Mouse (Mus musculus) MEL (cell line): ENCODE results near the gene Gorab. TPM values are rescaled to one million over a fixed set of nuclear protein-coding genes. Genes with fewer than 3 reads are reported as not detected.

Experiments used
- DNase-seq: peaks from one replicate; pipeline ENCODE4 v3.0.0; 2011; ENCODE audit warnings: low read depth, low spot score
- H3K27ac ChIP-seq: 2 replicates; pipeline ENCODE4 v1.5.1; 2012; ENCODE audit warnings: low read depth, mild to moderate bottlenecking, control low read depth, low read length, moderate library complexity; ENCODE audit not compliant: control insufficient read depth
- H3K27me3 ChIP-seq, 2 experiments: fragments of 150-350 bp in 1 of 2; sonication (generic) in 1 of 2; 2 replicates each; pipeline ENCODE4 v1.6.1; 2012; ENCODE audit warnings: low read length in 2 of 2, mild to moderate bottlenecking in 2 of 2, improper control_type of control experiment in 1 of 2, moderate library complexity in 1 of 2; ENCODE audit not compliant: insufficient read depth in 2 of 2, control insufficient read depth in 1 of 2
- H3K36me3 ChIP-seq, 2 experiments: 2 replicates each; pipeline ENCODE4 v1.6.1; 2012 to 2014; ENCODE audit warnings: low read length in 2 of 2, improper control_type of control experiment in 1 of 2, inconsistent platforms in 1 of 2, mild to moderate bottlenecking in 1 of 2; ENCODE audit not compliant: insufficient read depth in 2 of 2, control insufficient read depth in 1 of 2
- H3K4me1 ChIP-seq, 2 experiments: fragments of 150-350 bp in 1 of 2; sonication (generic) in 1 of 2; 2 replicates each; pipeline ENCODE4 v1.6.1; 2012; ENCODE audit warnings: low read length in 2 of 2, improper control_type of control experiment in 1 of 2, mild to moderate bottlenecking in 1 of 2; ENCODE audit not compliant: insufficient read depth in 2 of 2, control insufficient read depth in 1 of 2
- H3K4me3 ChIP-seq, 2 experiments: fragments of 150-350 bp in 1 of 2; sonication (generic) in 1 of 2; 2 replicates each; pipeline ENCODE4 v1.5.1; 2012; ENCODE audit warnings: low read depth in 2 of 2, low read length in 2 of 2, mild to moderate bottlenecking in 2 of 2, moderate library complexity in 2 of 2, control low read depth in 1 of 2, improper control_type of control experiment in 1 of 2; ENCODE audit not compliant: control insufficient read depth in 1 of 2, insufficient read depth in 1 of 2
- H3K79me2 ChIP-seq: 2 replicates; pipeline ENCODE4 v1.6.1; 2012; ENCODE audit warnings: mild to moderate bottlenecking, low read length, moderate library complexity; ENCODE audit not compliant: control insufficient read depth, poor library complexity, insufficient read depth
- H3K9ac ChIP-seq: 2 replicates; pipeline ENCODE4 v1.6.1; 2012; ENCODE audit warnings: low read depth, mild to moderate bottlenecking, control low read depth, low read length, moderate library complexity; ENCODE audit not compliant: control insufficient read depth, poor library complexity, severe bottlenecking
- H3K9me3 ChIP-seq: fragments of 150-350 bp; sonication (generic); replicated peaks from 2 replicates; pipeline ENCODE4 v1.6.1; 2012; ENCODE audit warnings: mild to moderate bottlenecking, low read length, improper control_type of control experiment, moderate library complexity; ENCODE audit not compliant: insufficient read depth
- BHLHE40 ChIP-seq: IDR thresholded peaks from 2 replicates; pipeline ENCODE4 v1.6.1; 2012; ENCODE audit warnings: low read depth, mild to moderate bottlenecking, inconsistent platforms, low read length, improper control_type of control experiment, borderline replicate concordance
- CHD1 ChIP-seq: IDR thresholded peaks from 2 replicates; pipeline ENCODE4 v1.6.1; 2012; ENCODE audit warnings: low read depth, mild to moderate bottlenecking, inconsistent platforms, low read length, improper control_type of control experiment
- CHD2 ChIP-seq: IDR thresholded peaks from 2 replicates; pipeline ENCODE4 v1.6.1; 2011; ENCODE audit warnings: low read length, improper control_type of control experiment
- CTCF ChIP-seq, 3 experiments: IDR thresholded peaks in 2 of 3; conservative IDR thresholded peaks in 1 of 3; 2 replicates each; pipeline ENCODE4 v1.5.1; 2011 to 2012; ENCODE audit warnings: low read length in 3 of 3, low read depth in 2 of 3, mild to moderate bottlenecking in 2 of 3, improper control_type of control experiment in 1 of 3, inconsistent platforms in 1 of 3, mixed read lengths in 1 of 3, moderate library complexity in 1 of 3; ENCODE audit not compliant: control insufficient read depth in 1 of 3, insufficient read depth in 1 of 3, poor library complexity in 1 of 3, severe bottlenecking in 1 of 3
- E2F4 ChIP-seq: IDR thresholded peaks from 2 replicates; pipeline ENCODE4 v1.6.1; 2011; ENCODE audit warnings: low read depth, low read length, improper control_type of control experiment, borderline replicate concordance
- EP300 ChIP-seq, 2 experiments: IDR thresholded peaks; 2 replicates each; pipeline ENCODE4 v1.6.1; 2011; ENCODE audit warnings: improper control_type of control experiment in 2 of 2, low read length in 2 of 2, low read depth in 1 of 2, mild to moderate bottlenecking in 1 of 2
- ETS1 ChIP-seq: IDR thresholded peaks from 2 replicates; pipeline ENCODE4 v1.6.1; 2012; ENCODE audit warnings: low read depth, mild to moderate bottlenecking, inconsistent platforms, low read length, improper control_type of control experiment, moderate library complexity
- GABPA ChIP-seq: IDR thresholded peaks from 2 replicates; pipeline ENCODE4 v1.6.1; 2012; ENCODE audit warnings: low read depth, mild to moderate bottlenecking, inconsistent platforms, low read length, improper control_type of control experiment, moderate library complexity
- GATA1 ChIP-seq: IDR thresholded peaks from 2 replicates; pipeline ENCODE4 v1.6.1; 2011; ENCODE audit warnings: low read depth, low read length, improper control_type of control experiment
- JUND ChIP-seq: IDR thresholded peaks from 2 replicates; pipeline ENCODE4 v1.6.1; 2011; ENCODE audit warnings: low read depth, mild to moderate bottlenecking, improper control_type of control experiment, low read length
- MAX ChIP-seq: IDR thresholded peaks from 2 replicates; pipeline ENCODE4 v1.6.1; 2011; ENCODE audit warnings: low read length, improper control_type of control experiment
- MEF2A ChIP-seq: IDR thresholded peaks from 2 replicates; pipeline ENCODE4 v1.6.1; 2014; ENCODE audit warnings: low read depth, mild to moderate bottlenecking, inconsistent platforms, low read length, improper control_type of control experiment; ENCODE audit not compliant: poor library complexity, insufficient replicate concordance, severe bottlenecking; ENCODE audit errors: extremely low read depth
- MXI1 ChIP-seq: IDR thresholded peaks from 2 replicates; pipeline ENCODE4 v1.6.1; 2011; ENCODE audit warnings: mild to moderate bottlenecking, low read depth, low read length, improper control_type of control experiment
- MYC ChIP-seq: IDR thresholded peaks from 2 replicates; pipeline ENCODE4 v1.6.1; 2011; ENCODE audit warnings: low read depth, mild to moderate bottlenecking, low read length, improper control_type of control experiment, moderate library complexity
- NELFE ChIP-seq: IDR thresholded peaks from 2 replicates; pipeline ENCODE4 v1.6.1; 2011; ENCODE audit warnings: low read depth, low read length, improper control_type of control experiment
- POLR2AphosphoS2 ChIP-seq: IDR thresholded peaks from 2 replicates; pipeline ENCODE4 v1.6.1; 2011; ENCODE audit warnings: low read length, improper control_type of control experiment
- RAD21 ChIP-seq: IDR thresholded peaks from 2 replicates; pipeline ENCODE4 v1.6.1; 2011; ENCODE audit warnings: mild to moderate bottlenecking, low read depth, low read length, improper control_type of control experiment
- SIN3A ChIP-seq: IDR thresholded peaks from 2 replicates; pipeline ENCODE4 v1.6.1; 2012; ENCODE audit warnings: low read length, improper control_type of control experiment, inconsistent platforms
- SMC3 ChIP-seq: IDR thresholded peaks from 2 replicates; pipeline ENCODE4 v1.6.1; 2011; ENCODE audit warnings: low read depth, low read length, improper control_type of control experiment
- TAL1 ChIP-seq: IDR thresholded peaks from 2 replicates; pipeline ENCODE4 v1.6.1; 2012; ENCODE audit warnings: mild to moderate bottlenecking, inconsistent platforms, low read length, moderate library complexity, mixed read lengths
- TBP ChIP-seq: IDR thresholded peaks from 2 replicates; pipeline ENCODE4 v1.8.0; 2011; ENCODE audit warnings: low read depth, low read length, improper control_type of control experiment
- TCF12 ChIP-seq: IDR thresholded peaks from 2 replicates; pipeline ENCODE4 v1.6.1; 2014; ENCODE audit warnings: low read depth, mild to moderate bottlenecking, inconsistent platforms, low read length, improper control_type of control experiment, moderate library complexity
- UBTF ChIP-seq: IDR thresholded peaks from 2 replicates; pipeline ENCODE4 v1.6.1; 2012; ENCODE audit warnings: low read depth, mild to moderate bottlenecking, inconsistent platforms, low read length, improper control_type of control experiment, moderate library complexity, borderline replicate concordance; ENCODE audit not compliant: insufficient read depth
- USF1 ChIP-seq: IDR thresholded peaks from 2 replicates; pipeline ENCODE4 v1.6.1; 2014; ENCODE audit warnings: low read depth, mild to moderate bottlenecking, inconsistent platforms, low read length, improper control_type of control experiment, moderate library complexity
- USF2 ChIP-seq, 2 experiments: IDR thresholded peaks; 2 replicates each; pipeline ENCODE4 v1.6.1; 2011 to 2012; ENCODE audit warnings: improper control_type of control experiment in 2 of 2, low read length in 2 of 2, borderline replicate concordance in 1 of 2, inconsistent platforms in 1 of 2, low read depth in 1 of 2, mild to moderate bottlenecking in 1 of 2; ENCODE audit not compliant: insufficient read depth in 1 of 2
- ZC3H11A ChIP-seq: IDR thresholded peaks from 2 replicates; pipeline ENCODE4 v1.6.1; 2012; ENCODE audit warnings: low read depth, mild to moderate bottlenecking, inconsistent platforms, low read length, improper control_type of control experiment
- ZNF384 ChIP-seq: IDR thresholded peaks from 2 replicates; pipeline ENCODE4 v1.6.1; 2012; ENCODE audit warnings: low read depth, mild to moderate bottlenecking, inconsistent platforms, low read length, improper control_type of control experiment
- polyA plus RNA-seq, 2 experiments: library from polyadenylated mRNA; stranded (reverse) in 1 of 2; unstranded in 1 of 2; fragments of >175 nt in 1 of 2; fragments of >200 nt in 1 of 2; gene quantifications; 2 replicates each; pipeline versions ENCODE4 v1.2.1 to v1.2.4; 2012; ENCODE audit warnings: low replicate concordance in 2 of 2, low read depth in 1 of 2; ENCODE audit not compliant: insufficient read length in 2 of 2, insufficient read depth in 1 of 2, missing spikeins in 1 of 2
- total RNA-seq: library from RNA; depleted of rRNA; stranded (reverse); fragments of 300-350 nt; gene quantifications from 2 replicates; pipeline ENCODE4 v1.2.3, GENCODE M21; 2012

Gorab gene
- total and polyA plus RNA-seq, 3 experiments: 3.5 to 4.2 TPM; not detected in 1

DNA sequence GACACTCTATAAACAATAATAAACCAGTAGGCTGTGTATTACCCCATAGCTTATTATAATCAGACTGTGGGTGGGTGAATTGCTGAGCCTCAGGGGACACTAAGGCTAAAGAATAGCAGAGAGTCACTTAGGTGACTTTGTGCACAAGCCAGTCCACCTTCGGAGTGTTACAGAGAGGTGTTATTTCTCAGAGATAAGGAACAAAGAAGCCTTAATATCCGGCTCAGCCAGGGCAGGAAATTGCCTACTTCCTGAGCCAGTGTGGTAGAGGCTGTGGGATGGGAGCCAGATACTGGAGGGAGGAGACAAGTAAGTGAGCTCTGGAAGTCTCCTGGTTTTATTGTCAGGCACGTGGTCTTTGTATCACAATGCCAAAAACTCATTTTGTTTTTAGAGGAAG is 40.4 kb upstream of the Gorab start (continued):
- TF ChIP-seq MEF2A: no peak
- no peak for TF ChIP-seq E2F4
- TF ChIP-seq NELFE: no peak
- TF ChIP-seq TAL1: no peak
- no peak for TF ChIP-seq USF1
- TF ChIP-seq CTCF (IDR thresholded peaks at IDR 0.05 in 2 of 3, conservative IDR thresholded peaks at IDR 0.05 in 1 of 3; ENCODE audit: control insufficient read depth in 1 of 3, insufficient read depth in 1 of 3, low read depth in 2 of 3, low read length in 3 of 3, poor library complexity in 1 of 3, severe bottlenecking in 1 of 3): no peak
- no peak for TF ChIP-seq POLR2AphosphoS2
- no peak for TF ChIP-seq BHLHE40
- no peak for TF ChIP-seq TBP
- peak; percentile 58 for TF ChIP-seq GATA1
- TF ChIP-seq ETS1: peak; percentile 55; the same call in 1 of the 2 replicates
- TF ChIP-seq UBTF: no peak
- no peak for TF ChIP-seq ZC3H11A
- TF ChIP-seq CHD1: no peak
- TF ChIP-seq JUND: no peak
- TF ChIP-seq GABPA: no peak
- peak; percentile 50; the same call in 1 of the 2 replicates for TF ChIP-seq MXI1
- TF ChIP-seq MYC: 0 out of 2 replicates have a peak, but pooled peaks have one; percentile 39
- no peak for TF ChIP-seq RAD21
- no peak; the same call in 1 of the 2 replicates for TF ChIP-seq MAX

DNA sequence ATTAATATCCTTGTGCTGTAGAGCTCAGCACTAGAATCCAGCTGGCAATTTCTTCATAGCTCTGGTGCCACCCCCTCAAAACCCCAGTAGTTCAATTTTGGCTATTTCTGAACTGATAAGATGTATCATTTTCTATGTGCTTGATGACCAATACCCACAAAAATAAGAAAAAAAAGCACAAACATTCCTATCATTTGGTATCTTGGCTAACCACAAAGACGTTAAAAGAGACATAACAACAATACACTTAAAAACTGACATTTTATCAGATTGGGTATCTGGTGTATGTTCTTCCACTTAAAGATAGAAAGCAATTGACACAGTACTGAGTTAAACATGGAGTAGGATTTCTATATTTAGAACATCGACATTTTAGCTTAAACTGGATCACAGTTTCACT is 35.5 kb upstream of the Gorab start:
- Histone ChIP-seq H3K36me3 (peaks cover 0 to 23% of the 10 kb centered on the region in 2 experiments; a peak in 2 of 4 replicates), H3K9ac (no peak overlapping the region), H3K4me1 (peaks cover 10 to 17% of the 10 kb centered on the region in 2 experiments), H3K9me3 (no peaks in the 10 kb centered on the region), H3K79me2 (no peaks in the 10 kb centered on the region), H3K27me3 (no peaks in the 10 kb centered on the region), H3K4me3 (no peak overlapping the region), H3K27ac (no peak overlapping the region)
- TF ChIP-seq ETS1 (peak; percentile 38; the same call in 1 of the 2 replicates), CHD2 (no peak), RAD21 (no peak), SIN3A (0 out of 2 replicates have a peak, but pooled peaks have one; percentile 34), GATA1 (0 out of 2 replicates have a peak, but pooled peaks have one; percentile 30), SMC3 (no peak), CHD1 (no peak), MEF2A (peak; percentile 22; the same call in 1 of the 2 replicates), TCF12 (0 out of 2 replicates have a peak, but pooled peaks have one; percentile 20), ZNF384 (peak; percentile 75), MYC (no peak), EP300 (IDR thresholded peaks at IDR 0.05; ENCODE audit: low read depth in 1 of 2, low read length in 2 of 2) (peak; percentile 35 to 63; a peak in 3 of 4 replicates), USF2 (IDR thresholded peaks at IDR 0.05; ENCODE audit: borderline replicate concordance in 1 of 2, insufficient read depth in 1 of 2, low read depth in 1 of 2, low read length in 2 of 2) (no peak), NELFE (no peak), POLR2AphosphoS2 (no peak)
- no peak for DNase-seq
